Mouse (Mus musculus) CH12.LX (cell line): ENCODE data around the gene Laptm5.

ENCODE experiments used
- EP300 ChIP-seq: IDR thresholded peaks from 2 replicates; pipeline ENCODE4 v1.6.1; 2011; ENCODE audit warnings: low read length, improper control_type of control experiment
- ETS1 ChIP-seq: conservative IDR thresholded peaks from 2 replicates; pipeline ENCODE4 v1.6.1; 2012; ENCODE audit warnings: low read depth, mild to moderate bottlenecking, inconsistent platforms, low read length, improper control_type of control experiment, moderate library complexity
- POLR2A ChIP-seq: IDR thresholded peaks from 2 replicates; pipeline ENCODE4 v1.6.1; 2011; ENCODE audit warnings: low read depth, mild to moderate bottlenecking, improper control_type of control experiment, low read length

DNA sequence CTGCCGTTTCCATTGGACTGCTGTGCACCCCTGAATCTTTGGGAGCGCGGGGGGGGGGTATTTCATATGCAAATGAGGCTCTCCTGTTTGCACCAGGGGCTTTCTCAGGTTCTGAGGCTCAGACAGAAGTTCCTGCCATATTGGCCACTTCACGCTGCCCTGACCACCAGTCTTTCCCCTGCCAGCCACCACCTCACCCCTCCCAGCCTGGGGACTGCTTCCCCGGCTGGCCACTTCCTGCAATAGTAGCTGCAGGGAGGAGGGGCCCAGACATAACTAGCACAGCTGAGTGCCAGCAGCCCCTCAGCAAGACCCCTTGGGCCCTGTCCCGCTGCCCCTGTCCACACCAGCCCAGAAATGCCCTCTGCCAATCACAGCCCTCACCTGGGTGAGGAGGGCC is 13.3 kb downstream of the Laptm5 start:
- TF ChIP-seq EP300: no peak
- no peak for TF ChIP-seq ETS1
- no peak; the same call in 1 of the 2 replicates for TF ChIP-seq POLR2A
